Mouse (Mus musculus): ENCODE results near the gene Gcfc2. TPM values are rescaled to one million over a fixed set of nuclear protein-coding genes. Genes with fewer than 3 reads are reported as not detected.

Gene Gcfc2
- polyA plus RNA-seq (2012; ENCODE audit: insufficient read depth, low replicate concordance) = 0.62 and 0.94 TPM in 2 replicates

DNA sequence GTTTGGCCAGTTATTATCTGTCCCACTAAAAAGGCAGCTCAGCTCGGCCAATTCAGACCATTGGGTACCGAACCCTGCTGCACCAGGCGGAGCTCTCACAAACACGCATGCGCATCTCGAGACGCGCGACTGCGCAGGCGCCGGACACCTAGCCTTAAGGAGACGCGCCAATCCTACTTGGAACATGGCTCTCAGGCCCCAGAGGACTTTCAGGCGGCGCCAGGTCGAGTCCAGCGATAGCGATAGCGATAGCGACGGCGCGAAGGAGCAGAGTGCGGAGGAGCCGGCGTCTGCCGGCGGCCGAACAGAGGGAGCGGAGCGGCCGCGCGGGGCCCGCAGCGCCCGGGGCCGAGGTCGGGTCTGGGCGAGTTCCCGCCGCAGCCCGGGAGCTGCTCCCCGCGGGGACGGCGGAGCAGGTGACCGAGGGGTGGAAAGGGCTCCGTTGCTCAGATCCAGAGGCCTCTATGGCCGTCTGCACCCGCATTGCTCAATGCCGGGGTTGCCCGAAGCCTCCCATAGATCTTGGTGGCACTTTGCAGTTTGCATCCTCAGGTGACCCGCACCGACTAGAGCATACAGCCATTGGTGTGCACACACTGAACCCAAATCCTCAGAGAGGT is at the start of gene Gcfc2:
TSS of gene Gcfc2 (plus strand) at position 147 of the 620 bp plus-strand sequence.
- Histone ChIP-seq H3K9me3 (no peaks in the 10 kb centered on the region), H3K4me1 (peaks cover 37% of the 10 kb centered on the region), H3K4me3 (replicated peaks) (peak within 1 kb of the TSS; percentile 94), H3K36me3 (replicated peaks; ENCODE audit: low read length) (peaks cover 32% of the 10 kb centered on the region), H3K27me3 (replicated peaks) (no peaks in the 10 kb centered on the region)
- TF ChIP-seq FLI1 (IDR thresholded peaks at IDR 0.05; ENCODE audit: low read length) = no peak
- TF ChIP-seq GATA1 (IDR thresholded peaks at IDR 0.05; ENCODE audit: borderline replicate concordance, low read length) = no peak

DNA sequence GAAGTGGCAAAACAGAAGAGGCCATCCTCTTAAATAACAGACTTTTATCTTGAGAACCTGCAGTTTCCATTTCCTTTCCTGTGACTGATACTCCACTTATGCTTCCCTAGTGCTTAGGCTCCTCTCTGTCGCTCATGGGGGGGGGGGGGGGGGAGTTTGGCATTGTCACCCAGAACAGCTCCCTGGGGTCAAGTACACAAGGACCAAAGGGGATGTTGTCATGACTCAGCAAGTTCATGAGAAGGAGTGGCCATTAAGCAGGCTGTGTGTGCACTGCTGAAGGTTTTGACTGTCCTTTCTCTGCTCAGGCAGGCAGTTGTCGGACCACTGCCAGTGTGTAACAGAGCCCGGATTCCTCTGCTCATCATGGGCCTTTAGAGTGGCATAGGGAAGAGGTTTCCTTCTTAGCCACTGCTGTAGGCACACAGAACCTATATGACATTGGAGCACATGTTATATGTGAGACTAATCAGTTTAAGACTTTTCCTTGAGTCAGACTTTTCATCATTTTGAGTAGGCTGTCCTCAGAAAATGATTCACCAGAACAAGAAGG is 27.7 kb upstream of the Gcfc2 start:
- peaks cover 71% of the 10 kb centered on the region for H3K4me1 ChIP-seq
- no peaks in the 10 kb centered on the region for H3K36me3 ChIP-seq (replicated peaks; ENCODE audit: low read length)
- TF ChIP-seq FLI1 (IDR thresholded peaks at IDR 0.05; ENCODE audit: low read length) (no peak), GATA1 (IDR thresholded peaks at IDR 0.05; ENCODE audit: borderline replicate concordance, low read length) (no peak)
- H3K4me3 ChIP-seq (replicated peaks) = peak overlapping the region; percentile 76
- peaks cover 1% of the 10 kb centered on the region for H3K27me3 ChIP-seq (replicated peaks)
- H3K9me3 ChIP-seq = no peaks in the 10 kb centered on the region

DNA sequence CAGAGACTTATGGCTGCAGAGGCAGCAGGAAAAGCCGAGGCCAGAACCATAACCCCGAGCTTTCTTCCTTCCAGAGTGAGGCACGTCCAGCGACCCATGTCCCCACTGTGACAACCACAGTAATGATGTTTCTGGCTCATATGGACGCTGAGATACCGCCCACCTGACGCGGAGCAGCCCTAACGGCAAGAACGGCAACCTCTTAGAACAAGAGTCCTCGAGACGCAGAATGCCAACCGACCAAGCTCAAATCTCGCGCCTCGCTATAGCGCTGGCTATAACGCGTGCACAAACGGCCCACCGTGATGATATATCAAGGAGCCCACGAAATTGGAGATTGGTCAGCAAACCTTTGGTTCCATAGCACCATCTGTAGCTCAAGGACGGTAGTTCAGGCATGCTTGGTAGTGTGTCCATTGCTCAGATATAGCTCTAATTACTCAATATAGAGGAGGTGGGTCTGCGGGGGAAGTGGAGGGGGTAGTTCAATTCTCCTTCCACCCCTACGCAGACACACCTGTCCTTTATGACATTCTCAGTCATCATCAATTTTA is 13.1 kb upstream of the Gcfc2 start:
- Histone ChIP-seq H3K36me3 (replicated peaks; ENCODE audit: low read length) (no peaks in the 10 kb centered on the region), H3K4me1 (no peaks in the 10 kb centered on the region), H3K27me3 (replicated peaks) (peaks cover 5% of the 10 kb centered on the region), H3K4me3 (replicated peaks) (no peak overlapping the region), H3K9me3 (no peaks in the 10 kb centered on the region)
- TF ChIP-seq GATA1 (IDR thresholded peaks at IDR 0.05; ENCODE audit: borderline replicate concordance, low read length) (no peak), FLI1 (IDR thresholded peaks at IDR 0.05; ENCODE audit: low read length) (no peak)

DNA sequence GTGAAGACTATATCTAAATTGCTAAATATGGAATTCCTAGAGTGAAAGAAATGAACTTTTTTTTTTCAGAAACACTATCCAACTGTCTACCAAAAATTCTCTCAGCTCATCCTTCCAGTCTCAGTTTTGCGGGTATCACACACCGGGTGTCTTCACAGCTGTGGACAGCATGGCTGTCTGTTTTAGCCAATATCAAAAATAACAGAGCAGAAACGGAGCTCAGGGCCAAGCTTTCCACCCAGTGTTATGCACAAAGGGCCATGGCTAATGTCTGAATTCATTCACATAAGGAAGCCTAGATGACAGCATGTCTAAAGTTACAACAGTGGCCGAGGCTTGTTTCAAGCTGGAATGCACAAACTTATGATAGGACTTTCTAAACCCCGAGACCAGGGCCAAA is 12.2 kb upstream of the Gcfc2 start:
- H3K9me3 ChIP-seq = no peaks in the 10 kb centered on the region
- no peaks in the 10 kb centered on the region for H3K4me1 ChIP-seq
- H3K27me3 ChIP-seq (replicated peaks) = peaks cover 7% of the 10 kb centered on the region
- TF ChIP-seq FLI1 (IDR thresholded peaks at IDR 0.05; ENCODE audit: low read length) = no peak
- TF ChIP-seq GATA1 (IDR thresholded peaks at IDR 0.05; ENCODE audit: borderline replicate concordance, low read length) = no peak
- H3K4me3 ChIP-seq (replicated peaks) = no peak overlapping the region
- H3K36me3 ChIP-seq (replicated peaks; ENCODE audit: low read length) = no peaks in the 10 kb centered on the region

GRCm38 (mm10) chr6:81911713-81912112 is 11.8 kb upstream of the Gcfc2 start:
- no peaks in the 10 kb centered on the region for H3K9me3 ChIP-seq
- TF ChIP-seq GATA1 (IDR thresholded peaks at IDR 0.05; ENCODE audit: borderline replicate concordance, low read length) (no peak), FLI1 (IDR thresholded peaks at IDR 0.05; ENCODE audit: low read length) (no peak)
- no peaks in the 10 kb centered on the region for H3K4me1 ChIP-seq

GRCm38 (mm10) chr6:81912177-81912576 is 11.3 kb upstream of the Gcfc2 start:
- no peak for TF ChIP-seq GATA1 (IDR thresholded peaks at IDR 0.05; ENCODE audit: borderline replicate concordance, low read length)
- no peak for TF ChIP-seq FLI1 (IDR thresholded peaks at IDR 0.05; ENCODE audit: low read length)
- Histone ChIP-seq H3K4me1 (no peaks in the 10 kb centered on the region), H3K4me3 (replicated peaks) (no peak overlapping the region), H3K27me3 (replicated peaks) (peaks cover 8% of the 10 kb centered on the region), H3K9me3 (no peaks in the 10 kb centered on the region), H3K36me3 (replicated peaks; ENCODE audit: low read length) (no peaks in the 10 kb centered on the region)

More at GRCm38 (mm10) chr6:81911713-81912112, 11.8 kb upstream of the Gcfc2 start:
- Histone ChIP-seq H3K4me3 (replicated peaks) (no peak overlapping the region), H3K36me3 (replicated peaks; ENCODE audit: low read length) (no peaks in the 10 kb centered on the region), H3K27me3 (replicated peaks) (peaks cover 8% of the 10 kb centered on the region)

DNA sequence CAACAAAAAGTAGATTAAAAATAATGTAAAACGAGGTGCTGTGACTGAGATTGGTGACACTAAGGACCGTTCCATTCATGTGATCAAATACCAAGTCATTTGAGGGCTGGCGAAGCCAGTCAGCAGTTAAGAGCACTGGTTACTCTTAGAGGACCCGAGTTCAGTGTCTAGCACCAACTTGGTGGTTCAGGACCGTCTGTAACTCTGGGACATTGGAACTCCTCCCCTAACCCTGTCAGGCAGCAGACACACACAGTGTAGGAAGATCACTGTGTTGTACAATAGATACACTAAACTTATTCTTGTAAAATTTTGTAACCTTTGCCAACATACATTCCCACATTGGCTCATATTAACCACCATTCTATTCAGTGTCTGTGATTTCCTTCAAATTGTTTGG is 835 bp downstream of the Gcfc2 start:
- H3K36me3 ChIP-seq (replicated peaks; ENCODE audit: low read length) = peaks cover 37% of the 10 kb centered on the region
- no peaks in the 10 kb centered on the region for H3K27me3 ChIP-seq (replicated peaks)
- H3K4me1 ChIP-seq = peaks cover 37% of the 10 kb centered on the region
- TF ChIP-seq GATA1 (IDR thresholded peaks at IDR 0.05; ENCODE audit: borderline replicate concordance, low read length) = no peak
- no peak for TF ChIP-seq FLI1 (IDR thresholded peaks at IDR 0.05; ENCODE audit: low read length)
- H3K4me3 ChIP-seq (replicated peaks) = peak overlapping the region; percentile 94
- no peaks in the 10 kb centered on the region for H3K9me3 ChIP-seq

- H3K27me3 ChIP-seq (replicated peaks) = no peaks in the 10 kb centered on the region
- peaks cover 14% of the 10 kb centered on the region for H3K4me1 ChIP-seq
- TF ChIP-seq FLI1 (IDR thresholded peaks at IDR 0.05; ENCODE audit: low read length) (no peak), GATA1 (IDR thresholded peaks at IDR 0.05; ENCODE audit: borderline replicate concordance, low read length) (no peak)
- peaks cover 6% of the 10 kb centered on the region for H3K9me3 ChIP-seq
- H3K36me3 ChIP-seq (replicated peaks; ENCODE audit: low read length) = peaks cover 83% of the 10 kb centered on the region
- H3K4me3 ChIP-seq (replicated peaks) = no peak overlapping the region
Observed at GRCm38 (mm10) chr6:81929402-81929801, 5.9 kb downstream of the Gcfc2 start.

DNA sequence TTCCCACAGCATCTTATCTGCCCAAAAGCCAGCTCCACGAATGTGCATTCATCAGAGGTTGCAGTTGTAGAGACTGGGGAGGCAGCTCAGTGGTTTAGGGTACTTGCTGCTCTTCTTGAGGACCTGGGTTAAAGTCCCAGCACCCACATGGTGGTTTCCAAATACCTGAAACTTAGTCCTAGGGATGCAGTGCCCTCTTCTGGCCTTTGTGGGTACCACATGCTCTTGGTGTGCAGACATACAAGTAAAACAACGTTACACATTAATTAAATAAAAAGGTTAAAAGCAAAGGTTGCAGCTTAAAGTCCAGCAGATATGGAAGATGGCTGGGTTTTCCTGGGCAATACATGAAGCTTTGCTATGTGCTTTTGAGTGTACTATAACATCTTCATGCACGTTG is 9.8 kb downstream of the Gcfc2 start:
- peaks cover 6% of the 10 kb centered on the region for H3K9me3 ChIP-seq
- peaks cover 92% of the 10 kb centered on the region for H3K36me3 ChIP-seq (replicated peaks; ENCODE audit: low read length)
- no peak for TF ChIP-seq GATA1 (IDR thresholded peaks at IDR 0.05; ENCODE audit: borderline replicate concordance, low read length)
- no peak for TF ChIP-seq FLI1 (IDR thresholded peaks at IDR 0.05; ENCODE audit: low read length)
- H3K4me3 ChIP-seq (replicated peaks) = no peak overlapping the region
- 0 out of 2 replicates have a peak, but pooled peaks cover 5% of the 10 kb centered on the region for H3K4me1 ChIP-seq
- no peaks in the 10 kb centered on the region for H3K27me3 ChIP-seq (replicated peaks)

- no peaks in the 10 kb centered on the region for H3K27me3 ChIP-seq (replicated peaks)
- H3K4me3 ChIP-seq (replicated peaks) = no peak overlapping the region
- H3K9me3 ChIP-seq = no peaks in the 10 kb centered on the region
- peaks cover 1% of the 10 kb centered on the region for H3K4me1 ChIP-seq
- no peak for TF ChIP-seq FLI1 (IDR thresholded peaks at IDR 0.05; ENCODE audit: low read length)
- TF ChIP-seq GATA1 (IDR thresholded peaks at IDR 0.05; ENCODE audit: borderline replicate concordance, low read length) = no peak
- H3K36me3 ChIP-seq (replicated peaks; ENCODE audit: low read length) = peaks cover 97% of the 10 kb centered on the region
Observed at GRCm38 (mm10) chr6:81941718-81942117, 18.2 kb downstream of the Gcfc2 start.

Measured in megakaryocyte, embryonic 14.5 days (primary cell).